Mouse (Mus musculus) MEL (cell line): Measurements from ENCODE around the gene Asah2. TPM values are rescaled to one million over a fixed set of nuclear protein-coding genes. Genes with fewer than 3 reads are reported as not detected.

ENCODE experiments used
- DNase-seq: peaks from one replicate; pipeline ENCODE4 v3.0.0; 2011; ENCODE audit warnings: low read depth, low spot score
- H3K27ac ChIP-seq: 2 replicates; pipeline ENCODE4 v1.5.1; 2012; ENCODE audit warnings: low read depth, mild to moderate bottlenecking, control low read depth, low read length, moderate library complexity; ENCODE audit not compliant: control insufficient read depth
- H3K27me3 ChIP-seq, 2 experiments: fragments of 150-350 bp in 1 of 2; sonication (generic) in 1 of 2; 2 replicates each; pipeline ENCODE4 v1.6.1; 2012; ENCODE audit warnings: low read length in 2 of 2, mild to moderate bottlenecking in 2 of 2, improper control_type of control experiment in 1 of 2, moderate library complexity in 1 of 2; ENCODE audit not compliant: insufficient read depth in 2 of 2, control insufficient read depth in 1 of 2
- H3K36me3 ChIP-seq, 2 experiments: 2 replicates each; pipeline ENCODE4 v1.6.1; 2012 to 2014; ENCODE audit warnings: low read length in 2 of 2, improper control_type of control experiment in 1 of 2, inconsistent platforms in 1 of 2, mild to moderate bottlenecking in 1 of 2; ENCODE audit not compliant: insufficient read depth in 2 of 2, control insufficient read depth in 1 of 2
- H3K4me1 ChIP-seq, 2 experiments: fragments of 150-350 bp in 1 of 2; sonication (generic) in 1 of 2; 2 replicates each; pipeline ENCODE4 v1.6.1; 2012; ENCODE audit warnings: low read length in 2 of 2, improper control_type of control experiment in 1 of 2, mild to moderate bottlenecking in 1 of 2; ENCODE audit not compliant: insufficient read depth in 2 of 2, control insufficient read depth in 1 of 2
- H3K4me3 ChIP-seq, 2 experiments: fragments of 150-350 bp in 1 of 2; sonication (generic) in 1 of 2; 2 replicates each; pipeline ENCODE4 v1.5.1; 2012; ENCODE audit warnings: low read depth in 2 of 2, low read length in 2 of 2, mild to moderate bottlenecking in 2 of 2, moderate library complexity in 2 of 2, control low read depth in 1 of 2, improper control_type of control experiment in 1 of 2; ENCODE audit not compliant: control insufficient read depth in 1 of 2, insufficient read depth in 1 of 2
- H3K79me2 ChIP-seq: 2 replicates; pipeline ENCODE4 v1.6.1; 2012; ENCODE audit warnings: mild to moderate bottlenecking, low read length, moderate library complexity; ENCODE audit not compliant: control insufficient read depth, poor library complexity, insufficient read depth
- H3K9ac ChIP-seq: 2 replicates; pipeline ENCODE4 v1.6.1; 2012; ENCODE audit warnings: low read depth, mild to moderate bottlenecking, control low read depth, low read length, moderate library complexity; ENCODE audit not compliant: control insufficient read depth, poor library complexity, severe bottlenecking
- H3K9me3 ChIP-seq: fragments of 150-350 bp; sonication (generic); replicated peaks from 2 replicates; pipeline ENCODE4 v1.6.1; 2012; ENCODE audit warnings: mild to moderate bottlenecking, low read length, improper control_type of control experiment, moderate library complexity; ENCODE audit not compliant: insufficient read depth
- CTCF ChIP-seq, 3 experiments: IDR thresholded peaks in 2 of 3; conservative IDR thresholded peaks in 1 of 3; 2 replicates each; pipeline ENCODE4 v1.5.1; 2011 to 2012; ENCODE audit warnings: low read length in 3 of 3, low read depth in 2 of 3, mild to moderate bottlenecking in 2 of 3, improper control_type of control experiment in 1 of 3, inconsistent platforms in 1 of 3, mixed read lengths in 1 of 3, moderate library complexity in 1 of 3; ENCODE audit not compliant: control insufficient read depth in 1 of 3, insufficient read depth in 1 of 3, poor library complexity in 1 of 3, severe bottlenecking in 1 of 3
- E2F4 ChIP-seq: IDR thresholded peaks from 2 replicates; pipeline ENCODE4 v1.6.1; 2011; ENCODE audit warnings: low read depth, low read length, improper control_type of control experiment, borderline replicate concordance
- EP300 ChIP-seq, 2 experiments: IDR thresholded peaks; 2 replicates each; pipeline ENCODE4 v1.6.1; 2011; ENCODE audit warnings: improper control_type of control experiment in 2 of 2, low read length in 2 of 2, low read depth in 1 of 2, mild to moderate bottlenecking in 1 of 2
- JUND ChIP-seq: IDR thresholded peaks from 2 replicates; pipeline ENCODE4 v1.6.1; 2011; ENCODE audit warnings: low read depth, mild to moderate bottlenecking, improper control_type of control experiment, low read length
- RAD21 ChIP-seq: IDR thresholded peaks from 2 replicates; pipeline ENCODE4 v1.6.1; 2011; ENCODE audit warnings: mild to moderate bottlenecking, low read depth, low read length, improper control_type of control experiment
- SMC3 ChIP-seq: IDR thresholded peaks from 2 replicates; pipeline ENCODE4 v1.6.1; 2011; ENCODE audit warnings: low read depth, low read length, improper control_type of control experiment
- TBP ChIP-seq: IDR thresholded peaks from 2 replicates; pipeline ENCODE4 v1.8.0; 2011; ENCODE audit warnings: low read depth, low read length, improper control_type of control experiment
- USF1 ChIP-seq: IDR thresholded peaks from 2 replicates; pipeline ENCODE4 v1.6.1; 2014; ENCODE audit warnings: low read depth, mild to moderate bottlenecking, inconsistent platforms, low read length, improper control_type of control experiment, moderate library complexity
- ZNF384 ChIP-seq: IDR thresholded peaks from 2 replicates; pipeline ENCODE4 v1.6.1; 2012; ENCODE audit warnings: low read depth, mild to moderate bottlenecking, inconsistent platforms, low read length, improper control_type of control experiment
- polyA plus RNA-seq, 2 experiments: library from polyadenylated mRNA; stranded (reverse) in 1 of 2; unstranded in 1 of 2; fragments of >175 nt in 1 of 2; fragments of >200 nt in 1 of 2; gene quantifications; 2 replicates each; pipeline versions ENCODE4 v1.2.1 to v1.2.4; 2012; ENCODE audit warnings: low replicate concordance in 2 of 2, low read depth in 1 of 2; ENCODE audit not compliant: insufficient read length in 2 of 2, insufficient read depth in 1 of 2, missing spikeins in 1 of 2
- total RNA-seq: library from RNA; depleted of rRNA; stranded (reverse); fragments of 300-350 nt; gene quantifications from 2 replicates; pipeline ENCODE4 v1.2.3, GENCODE M21; 2012

Asah2 gene
- total and polyA plus RNA-seq, 3 experiments, result 0.58 to 1.3 TPM; not detected in 1

DNA sequence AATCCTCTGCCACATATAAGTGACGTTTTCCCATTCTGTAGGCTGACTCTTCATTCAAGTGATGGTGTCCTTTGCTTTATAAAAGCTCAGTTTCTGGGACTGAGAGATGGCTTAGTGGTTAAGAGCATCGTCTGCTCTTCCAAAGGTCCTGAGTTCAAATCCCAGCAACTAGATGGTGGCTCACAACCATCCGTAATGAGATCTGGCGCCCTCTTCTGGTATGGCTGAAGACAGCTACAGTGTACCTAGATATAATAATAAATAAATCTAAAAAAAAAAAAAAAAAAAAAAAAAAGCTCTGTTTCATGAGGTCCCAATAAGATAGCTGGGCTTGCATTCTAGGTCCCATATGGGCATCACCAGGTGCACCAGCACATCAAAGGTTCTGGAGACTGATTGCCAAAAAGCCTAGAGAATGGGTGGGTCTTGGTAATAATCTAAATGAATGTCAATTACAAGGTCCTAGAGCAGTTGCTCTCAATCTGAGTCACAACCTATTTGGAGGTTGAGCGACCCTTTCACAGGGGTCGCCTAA is 9.5 kb upstream of the Asah2 start:
- no peaks in the 10 kb centered on the region for H3K79me2 ChIP-seq
- H3K27ac ChIP-seq, result no peak overlapping the region
- no peaks in the 10 kb centered on the region for H3K27me3 ChIP-seq
- no peak overlapping the region for H3K9ac ChIP-seq
- H3K9me3 ChIP-seq, result no peaks in the 10 kb centered on the region
- H3K4me3 ChIP-seq, result no peak overlapping the region
- no peak for TF ChIP-seq USF1
- TF ChIP-seq CTCF (IDR thresholded peaks at IDR 0.05 in 2 of 3, conservative IDR thresholded peaks at IDR 0.05 in 1 of 3; ENCODE audit: control insufficient read depth in 1 of 3, insufficient read depth in 1 of 3, low read depth in 2 of 3, low read length in 3 of 3, poor library complexity in 1 of 3, severe bottlenecking in 1 of 3), result peak; percentile 33 to 42 (median 37)
- peak; percentile 31 for TF ChIP-seq SMC3
- peak; percentile 88 for TF ChIP-seq ZNF384
- TF ChIP-seq RAD21, result peak; percentile 6
- TF ChIP-seq, all 39 proteins: peak for 4
- peaks cover 9 to 17% of the 10 kb centered on the region in 2 experiments; a peak in 3 of 4 replicates for H3K4me1 ChIP-seq
- H3K36me3 ChIP-seq, result peaks cover 0 to 21% of the 10 kb centered on the region in 2 experiments; a peak in 2 of 4 replicates
- DNase-seq, result peak; percentile 31

DNA sequence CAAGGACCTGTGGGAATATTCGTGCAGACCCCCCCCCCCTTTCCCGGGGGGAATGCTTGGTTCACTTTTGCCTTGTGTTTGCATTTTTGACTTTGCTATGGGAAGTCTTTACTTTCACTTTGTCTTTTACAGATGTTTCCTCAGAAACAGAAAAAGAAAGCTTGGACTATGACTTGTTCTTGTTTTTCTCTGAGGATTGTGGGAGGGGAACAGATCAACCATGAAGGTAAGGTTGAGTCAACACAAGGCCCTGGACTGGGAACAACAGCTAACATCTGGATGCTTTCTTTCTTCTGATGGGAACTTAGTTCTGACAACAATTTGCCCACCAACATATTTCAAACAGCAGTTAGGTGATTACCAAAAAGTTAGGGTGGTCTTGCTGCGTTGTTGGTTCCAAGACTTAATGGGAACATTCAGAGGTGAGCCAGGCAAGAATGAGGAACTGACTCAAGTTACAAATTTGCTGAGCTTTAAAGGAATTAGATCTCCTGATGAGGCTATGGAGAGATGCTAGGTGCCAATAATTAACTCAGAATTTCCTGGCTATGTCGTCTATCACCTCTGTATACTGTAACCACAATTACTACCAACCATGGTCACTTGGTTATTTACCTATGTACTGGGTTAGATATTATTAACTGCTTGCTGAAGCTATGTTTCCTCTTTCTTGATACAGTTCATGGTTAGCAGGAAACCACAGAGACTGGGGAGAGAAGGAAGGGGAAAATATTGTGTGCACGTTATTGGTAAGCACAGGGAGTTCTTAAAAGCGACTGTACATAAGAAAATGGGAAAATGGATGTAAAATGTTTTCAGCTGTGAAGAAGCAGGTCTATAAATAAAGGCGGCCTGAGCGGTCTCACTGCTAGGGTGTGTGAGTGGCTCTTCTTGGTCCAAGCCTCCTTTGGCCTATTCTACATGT is 4.1 kb upstream of the Asah2 start:
- H3K4me1 ChIP-seq, result peaks cover 0 to 21% of the 10 kb centered on the region in 2 experiments; a peak in 3 of 4 replicates
- peak overlapping the region; percentile 33; the same call in 1 of the 2 replicates for H3K27ac ChIP-seq
- peaks cover 0 to 16% of the 10 kb centered on the region in 2 experiments; a peak in 2 of 4 replicates for H3K36me3 ChIP-seq
- H3K9me3 ChIP-seq, result no peaks in the 10 kb centered on the region
- peak overlapping the region in 1 of 2 experiments; percentile 27; a peak in 2 of 4 replicates for H3K4me3 ChIP-seq
- TF ChIP-seq USF1 (no peak), E2F4 (no peak), EP300 (IDR thresholded peaks at IDR 0.05; ENCODE audit: low read depth in 1 of 2, low read length in 2 of 2) (peak in 1 of 2 experiments; percentile 75; a peak in 2 of 4 replicates)
- H3K27me3 ChIP-seq, result no peaks in the 10 kb centered on the region
- DNase-seq, result peak; percentile 76
- H3K9ac ChIP-seq, result peak overlapping the region; percentile 11; the same call in 1 of the 2 replicates
- H3K79me2 ChIP-seq, result peaks cover 1% of the 10 kb centered on the region; the same call in 1 of the 2 replicates

DNA sequence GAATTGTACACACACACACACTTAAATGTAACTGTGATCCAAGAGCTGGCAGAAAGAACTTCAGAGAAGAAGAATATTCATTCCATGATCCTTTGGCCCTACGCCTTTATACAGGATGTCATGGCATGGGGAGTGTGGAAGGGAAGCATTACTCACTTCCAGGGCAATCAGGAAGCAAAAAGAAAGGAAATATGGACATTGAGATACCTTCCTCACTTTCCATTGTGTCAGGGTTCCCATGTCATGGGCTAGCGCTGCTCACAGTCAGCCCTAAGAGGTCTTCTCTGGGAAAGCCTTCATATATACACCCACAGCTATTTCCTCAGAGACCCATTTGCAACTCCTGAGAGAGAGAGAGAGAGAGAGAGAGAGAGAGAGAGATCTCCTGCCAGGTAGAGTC is 1.3 kb downstream of the Asah2 start:
- no peak overlapping the region for H3K27ac ChIP-seq
- H3K36me3 ChIP-seq, result peaks cover 0 to 4% of the 10 kb centered on the region in 2 experiments; a peak in 2 of 4 replicates
- peaks cover 0 to 6% of the 10 kb centered on the region in 2 experiments; a peak in 3 of 4 replicates for H3K4me1 ChIP-seq
- H3K9ac ChIP-seq, result no peak overlapping the region
- H3K27me3 ChIP-seq, result no peaks in the 10 kb centered on the region
- H3K9me3 ChIP-seq, result no peaks in the 10 kb centered on the region
- TF ChIP-seq TBP, result no peak
- TF ChIP-seq JUND, result 0 out of 2 replicates have a peak, but pooled peaks have one; percentile 26
- peaks cover 1% of the 10 kb centered on the region; the same call in 1 of the 2 replicates for H3K79me2 ChIP-seq
- H3K4me3 ChIP-seq, result no peak overlapping the region
- no peak for DNase-seq
